Mouse (Mus musculus): Measurements from ENCODE around the gene Dcakd.
"Not testable (repeated sequence)": the region's sequence is repeated elsewhere in the genome, so short reads cannot be mapped to it uniquely, and the experiment has no call there.

The Dcakd gene

DNA sequence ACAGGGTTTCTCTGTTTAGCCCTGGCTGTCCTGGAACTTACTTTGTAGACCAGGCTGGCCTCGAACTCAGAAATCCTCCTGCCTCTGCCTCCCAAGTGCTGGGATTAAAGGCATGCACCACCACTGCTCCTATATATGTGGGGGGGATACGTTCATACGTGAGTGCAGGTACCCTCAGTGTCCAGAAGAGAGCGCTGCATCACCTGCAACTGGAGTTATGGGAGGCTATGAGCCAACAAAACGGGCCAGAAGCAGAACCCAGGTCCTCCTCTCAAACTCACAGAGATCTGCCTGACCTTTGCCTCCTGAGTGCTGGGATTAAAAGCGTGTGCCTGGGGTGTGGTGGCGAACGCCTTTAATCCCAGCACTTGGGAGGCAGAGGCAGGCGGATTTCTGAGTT is 52.2 kb downstream of the Dcakd start:
- DNase-seq (ENCODE audit: low spot score): not testable (repeated sequence)

DNA sequence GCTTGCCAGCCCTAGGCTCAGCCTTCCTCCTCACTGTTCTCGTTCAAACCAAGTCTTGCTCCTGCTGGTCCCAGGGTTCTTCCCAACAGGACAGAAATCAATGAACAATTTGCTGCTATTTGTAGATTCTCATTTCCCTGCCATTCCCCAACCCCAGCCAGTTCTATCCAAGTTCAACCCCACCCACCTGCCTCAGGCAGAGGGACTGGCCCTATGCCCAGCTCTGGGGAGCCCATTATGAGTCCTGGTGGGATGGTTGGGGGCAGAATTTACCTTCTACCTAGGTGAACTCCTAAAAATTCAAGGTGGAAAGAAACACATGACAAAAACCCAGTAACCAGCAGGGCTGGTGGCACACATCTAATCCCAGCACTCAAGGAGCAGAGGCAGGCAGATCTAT is 55.8 kb downstream of the Dcakd start:
- no peak for DNase-seq (ENCODE audit: low spot score)

DNA sequence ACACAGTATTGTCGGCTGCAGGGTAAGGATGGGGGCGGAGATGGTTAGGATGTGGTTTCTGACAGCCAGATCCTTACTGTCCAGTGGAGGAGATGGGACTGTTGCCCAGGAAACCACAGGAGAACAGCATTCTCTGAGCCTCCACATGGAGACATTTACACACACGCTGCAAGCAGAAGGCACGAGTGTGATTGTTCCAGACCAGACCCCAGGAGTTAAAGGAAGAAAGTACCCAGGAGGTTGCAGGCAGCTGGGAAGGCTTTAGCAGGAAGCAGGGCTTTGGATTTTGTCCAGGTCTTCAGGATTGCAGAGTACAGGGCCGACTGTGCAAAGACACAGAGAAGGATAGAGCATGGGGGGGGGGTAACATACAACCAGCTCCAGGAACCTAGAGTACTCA is 56.5 kb downstream of the Dcakd start:
- DNase-seq (ENCODE audit: low spot score): no peak

DNA sequence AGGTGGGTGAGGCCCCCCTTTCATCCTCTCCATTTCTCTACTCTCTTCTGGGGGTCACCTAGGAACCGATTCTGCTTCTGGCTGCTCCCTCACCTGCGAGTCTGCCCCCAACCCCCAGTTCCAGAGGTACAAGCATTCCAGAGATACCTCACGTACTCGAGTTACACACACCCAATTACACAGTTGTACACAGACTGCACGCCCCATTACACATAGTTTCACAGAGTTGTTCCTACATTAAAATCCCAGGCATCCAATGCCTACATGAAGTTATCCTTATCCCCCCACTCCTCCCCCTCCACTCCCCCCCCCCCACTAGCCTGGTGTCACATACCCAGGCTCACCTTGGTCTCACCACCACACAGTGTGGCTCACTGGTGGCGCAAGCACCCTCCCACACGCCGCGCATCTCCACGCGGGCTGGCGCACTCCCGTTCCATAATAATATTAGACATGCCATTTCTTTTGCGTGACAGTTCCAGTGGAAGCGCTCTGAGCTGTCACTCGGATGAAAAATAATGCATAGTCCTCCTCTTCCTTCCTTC is 63.5 kb downstream of the Dcakd start:
- DNase-seq (ENCODE audit: low spot score): no peak

DNA sequence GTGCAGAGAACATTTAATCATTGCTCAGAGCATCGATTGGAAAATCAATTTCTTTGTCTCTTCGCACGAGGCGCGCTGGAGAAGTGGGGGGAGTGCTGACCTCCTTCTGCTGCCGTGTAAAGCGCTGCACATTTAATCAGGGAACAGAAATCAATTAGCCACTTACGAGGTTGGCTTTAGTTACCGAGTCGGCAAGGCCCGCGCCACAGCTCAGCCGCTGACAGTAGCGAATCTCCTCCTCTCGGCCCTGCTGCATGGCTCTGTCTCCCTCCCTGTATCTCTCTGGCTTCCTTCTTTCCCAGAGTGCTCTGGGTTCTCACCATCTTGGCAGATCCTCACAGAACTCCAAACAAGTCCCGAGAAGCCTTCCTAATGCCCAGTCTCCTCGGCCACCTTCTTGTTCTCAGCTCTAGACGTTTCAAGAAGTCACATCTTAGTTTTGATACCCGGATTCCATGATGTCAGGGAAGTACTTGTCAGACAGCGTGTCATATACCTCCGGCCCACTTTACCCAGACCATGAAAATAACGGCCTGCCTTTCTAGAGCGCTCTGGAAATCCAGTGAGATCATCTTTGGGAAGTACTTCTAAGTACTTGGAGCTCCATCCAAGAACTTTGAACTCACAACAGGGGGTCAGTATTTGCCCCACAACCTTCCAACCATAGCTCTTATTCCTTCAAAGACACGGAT is 64.1 kb downstream of the Dcakd start:
- no peak for DNase-seq (ENCODE audit: low spot score)

DNA sequence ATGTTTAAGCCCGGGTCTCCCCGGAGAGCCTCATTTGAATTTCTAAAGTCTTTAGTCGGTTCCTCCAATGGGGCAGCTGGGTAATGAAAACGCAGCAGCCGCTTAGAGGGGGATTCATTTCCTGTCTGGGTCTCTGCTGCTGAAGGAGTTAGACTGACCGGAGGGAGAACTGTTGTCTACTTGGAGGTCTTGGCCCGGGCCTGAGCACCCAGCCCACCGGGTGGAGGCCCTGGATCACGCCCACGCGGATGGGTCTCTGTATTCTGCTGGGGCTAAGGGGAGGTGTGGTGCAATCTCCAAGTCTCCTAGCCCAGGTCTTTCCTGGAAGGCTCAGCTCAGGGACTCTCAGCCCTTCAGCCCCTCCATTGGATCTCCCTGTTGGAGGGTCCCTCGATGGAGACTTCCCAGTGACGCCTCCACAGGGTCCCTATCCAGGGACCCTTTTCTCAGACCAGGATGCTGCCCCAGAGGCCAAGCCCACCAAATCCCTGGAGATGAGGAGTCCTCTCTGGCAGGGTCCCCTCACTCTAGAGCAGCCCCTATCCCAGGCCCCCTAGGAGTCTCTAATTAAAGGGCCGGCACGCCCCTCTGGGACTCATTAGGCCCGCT is 64.8 kb downstream of the Dcakd start:
- no peak for DNase-seq (ENCODE audit: low spot score)

DNA sequence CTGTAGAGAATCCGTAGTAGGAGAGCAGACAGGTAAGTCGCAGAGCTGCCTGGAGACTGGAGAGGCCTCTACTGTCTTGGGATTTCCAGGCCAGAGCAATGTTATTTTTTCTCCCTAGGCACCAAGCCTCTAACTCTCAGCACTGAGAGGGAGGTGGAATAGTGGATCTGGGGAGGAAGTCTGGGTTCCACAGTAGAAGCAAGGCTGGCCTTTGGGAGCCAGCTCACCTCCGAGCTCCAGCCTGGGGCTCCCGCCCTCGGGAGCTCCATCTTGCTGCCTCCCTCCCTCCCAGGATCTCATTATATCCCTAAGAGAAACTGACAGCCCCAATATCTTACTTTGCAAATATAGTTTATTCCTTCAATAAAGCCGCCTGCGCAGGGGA is 65.3 kb downstream of the Dcakd start:
- no peak for DNase-seq (ENCODE audit: low spot score)

DNA sequence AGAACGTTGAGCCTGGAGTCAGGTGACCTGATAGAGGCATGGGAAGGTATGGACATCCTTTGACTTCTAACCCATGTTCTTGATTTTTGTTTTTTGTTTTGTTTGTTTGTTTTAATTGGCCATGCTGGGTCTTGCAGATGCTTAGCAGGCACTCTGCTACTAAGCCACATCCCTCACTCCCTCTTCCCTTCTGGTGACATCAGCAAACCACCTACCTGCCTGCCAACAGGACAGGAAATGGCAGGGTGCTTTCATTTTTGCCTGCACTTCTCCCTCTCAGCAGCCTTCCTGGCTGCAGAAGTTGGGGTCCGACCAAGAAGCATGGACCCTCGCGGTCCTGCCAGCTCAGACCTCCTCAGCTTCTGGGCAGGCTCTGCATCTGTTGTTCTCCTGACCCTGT is 67.1 kb downstream of the Dcakd start:
- no peak for DNase-seq (ENCODE audit: low spot score)

DNA sequence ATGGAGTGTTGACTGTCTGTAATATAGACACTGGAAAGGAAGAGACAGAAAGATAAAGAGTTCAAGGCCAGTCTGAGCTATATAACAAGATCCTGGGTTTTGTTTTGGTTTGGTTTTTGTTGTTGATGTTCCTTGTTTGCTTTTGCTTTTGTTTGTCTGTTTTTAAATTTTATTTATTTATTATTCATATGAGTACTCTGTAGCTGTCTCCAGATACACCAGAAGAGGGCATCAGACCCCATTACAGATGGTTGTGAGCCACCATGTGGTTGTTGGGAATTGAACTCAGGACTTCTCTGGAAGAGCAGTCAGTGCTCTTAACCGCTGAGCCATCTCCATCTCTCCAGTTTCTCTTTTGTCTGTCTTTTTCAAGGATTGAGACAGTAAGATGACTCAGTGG is 69.3 kb downstream of the Dcakd start:
- DNase-seq (ENCODE audit: low spot score): no peak

DNA sequence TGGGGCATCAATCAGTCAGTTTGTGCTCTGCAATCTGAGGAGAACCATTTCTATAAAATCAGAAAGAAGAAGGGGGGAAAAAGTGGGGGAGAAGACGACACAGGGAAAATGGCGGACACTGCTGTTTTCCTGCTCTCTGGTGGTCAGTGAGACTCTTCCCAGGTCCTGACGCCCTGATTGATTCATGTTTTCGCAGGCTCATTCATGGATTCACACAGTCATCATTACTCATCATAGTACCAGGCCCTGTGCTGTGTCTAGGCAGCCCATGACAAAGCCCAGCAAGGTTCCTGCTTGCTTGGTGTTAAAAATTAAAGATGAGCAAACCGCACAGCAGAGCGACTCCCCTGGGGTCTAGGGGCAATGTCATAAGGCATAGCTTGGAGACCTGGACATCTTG is 69.7 kb downstream of the Dcakd start:
- DNase-seq (ENCODE audit: low spot score): no peak

DNA sequence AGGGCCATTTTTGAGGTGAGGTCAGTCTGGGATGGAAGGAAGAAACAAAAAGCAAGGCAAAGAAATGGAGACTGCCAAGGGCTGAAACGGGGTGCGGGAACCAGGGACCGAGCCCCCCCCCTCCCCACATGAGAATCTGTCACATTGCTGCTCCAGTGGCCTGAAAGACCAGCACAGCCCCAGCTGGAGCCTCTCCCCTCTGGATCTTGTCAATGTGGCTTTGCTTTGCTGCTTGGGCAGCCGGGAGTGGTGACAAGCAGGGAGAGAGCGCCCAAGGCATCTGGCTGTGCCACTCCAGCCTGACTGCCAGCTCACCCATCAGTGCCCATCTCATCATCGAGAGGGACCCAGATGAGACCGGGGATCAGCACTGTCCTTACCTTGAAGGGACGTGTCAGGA is 70.4 kb downstream of the Dcakd start:
- DNase-seq (ENCODE audit: low spot score): no peak

DNA sequence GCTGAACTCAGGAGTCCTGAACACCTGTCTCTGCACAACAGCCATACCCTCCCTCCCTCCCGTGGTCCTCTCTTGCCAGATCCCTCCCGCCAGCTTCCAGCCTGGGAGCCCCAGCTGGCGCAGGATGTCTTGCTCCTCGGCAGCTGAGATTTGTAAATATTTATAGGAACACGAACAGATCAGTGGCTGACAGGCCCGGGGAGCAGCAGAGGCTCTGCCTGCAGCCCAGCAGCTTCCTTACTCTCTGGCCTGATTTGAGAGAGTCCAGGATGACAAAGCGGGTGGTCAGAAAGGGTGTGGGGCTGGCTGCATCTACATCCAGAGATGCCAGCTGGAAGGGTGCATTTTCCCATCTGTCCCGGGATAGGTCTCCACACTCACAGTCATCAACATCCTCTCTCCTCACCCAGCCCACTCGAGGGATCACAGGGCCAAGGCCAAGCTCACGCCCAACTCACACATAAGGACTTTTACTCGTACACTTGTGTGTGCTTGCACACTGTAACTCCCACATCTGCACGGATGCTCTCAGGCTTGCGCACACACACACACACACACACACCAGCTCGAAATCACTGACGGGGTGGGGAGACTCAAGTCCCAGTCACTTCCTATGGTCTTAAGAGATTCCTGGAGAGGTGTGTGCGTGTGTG is 71.0 kb downstream of the Dcakd start:
- no peak for DNase-seq (ENCODE audit: low spot score)

DNA sequence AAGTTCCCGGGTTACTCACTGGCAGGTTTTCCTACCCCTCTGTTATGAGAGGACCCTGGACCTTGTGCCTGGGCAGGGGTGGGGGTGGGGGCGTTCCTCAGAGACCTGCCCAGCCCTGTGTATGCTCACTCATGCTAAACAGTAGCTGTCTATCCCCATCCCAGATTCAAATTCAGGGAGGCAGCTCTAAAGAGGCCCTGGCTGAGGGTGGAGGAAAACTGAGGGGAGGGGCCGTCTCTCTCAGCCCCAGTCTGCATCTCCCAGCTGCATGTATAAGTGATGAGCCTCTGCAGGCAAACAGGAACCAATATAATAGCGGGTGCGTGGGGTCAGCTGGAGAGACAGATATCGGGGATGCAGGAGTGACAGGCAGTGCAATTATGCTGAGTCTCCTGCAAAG is 75.2 kb downstream of the Dcakd start:
- no peak for DNase-seq (ENCODE audit: low spot score)

DNA sequence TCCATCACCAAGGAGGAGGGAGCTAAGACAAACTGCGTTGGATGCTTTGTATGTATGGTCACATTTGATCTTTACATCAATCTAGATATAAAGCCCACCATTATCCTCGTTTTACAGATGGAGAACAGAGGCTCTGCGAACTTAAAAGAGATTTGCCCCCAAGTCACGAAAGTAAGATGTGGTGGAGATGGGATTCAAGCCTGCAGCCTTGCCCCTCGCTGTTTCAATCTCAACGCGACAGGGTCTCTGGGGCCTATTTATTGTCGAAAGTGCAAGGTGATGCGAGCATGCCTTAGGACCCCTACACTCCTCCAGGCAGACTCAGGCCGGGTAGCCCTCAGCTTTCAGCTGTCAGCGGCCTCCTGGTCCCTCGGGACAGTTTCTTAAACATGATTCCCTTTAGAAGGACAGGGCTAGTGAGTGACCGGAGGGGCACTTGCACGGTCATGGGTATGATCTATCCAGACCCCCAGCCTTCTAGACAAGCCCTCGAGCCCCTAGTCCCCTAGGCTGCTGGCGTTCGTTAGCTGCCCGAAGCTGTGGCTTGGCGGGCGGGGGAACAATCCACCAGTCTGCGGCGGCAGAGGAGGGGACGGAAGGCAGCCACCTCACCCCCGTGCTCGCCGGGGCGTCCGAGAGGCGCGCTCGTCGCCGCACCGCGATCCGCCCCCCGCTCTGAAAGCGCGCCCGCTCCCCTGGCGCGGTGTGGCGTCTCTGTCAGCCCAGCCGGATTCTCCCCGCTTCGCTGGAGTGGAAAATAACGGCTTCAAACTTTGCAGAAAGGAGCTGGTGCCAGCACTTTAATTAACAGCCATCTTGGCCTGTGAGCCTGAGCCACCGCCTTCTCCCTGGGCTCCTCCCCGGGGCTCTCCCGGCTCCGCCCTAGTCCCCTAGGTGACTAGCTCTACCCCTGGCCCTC is 79.8 kb downstream of the Dcakd start:
- DNase-seq (ENCODE audit: low spot score): no peak

DNA sequence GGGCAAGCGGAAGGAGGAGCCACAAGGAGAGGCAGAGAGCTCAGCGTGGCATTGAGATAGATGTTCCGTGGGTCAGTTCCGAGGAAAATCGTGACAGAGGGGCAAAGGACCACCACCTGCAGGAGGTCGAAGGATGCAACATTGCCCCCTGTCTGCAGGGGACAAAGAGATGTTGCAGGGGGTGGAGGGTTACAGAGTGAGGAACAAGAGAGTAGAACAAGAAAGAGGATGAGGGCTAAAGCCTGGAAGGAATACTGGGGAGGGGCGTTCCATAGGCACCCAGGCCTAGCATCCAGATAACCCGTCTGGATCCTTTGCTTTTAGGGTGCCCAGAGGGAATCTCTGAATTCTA is 81.2 kb downstream of the Dcakd start:
- DNase-seq (ENCODE audit: low spot score): no peak

DNA sequence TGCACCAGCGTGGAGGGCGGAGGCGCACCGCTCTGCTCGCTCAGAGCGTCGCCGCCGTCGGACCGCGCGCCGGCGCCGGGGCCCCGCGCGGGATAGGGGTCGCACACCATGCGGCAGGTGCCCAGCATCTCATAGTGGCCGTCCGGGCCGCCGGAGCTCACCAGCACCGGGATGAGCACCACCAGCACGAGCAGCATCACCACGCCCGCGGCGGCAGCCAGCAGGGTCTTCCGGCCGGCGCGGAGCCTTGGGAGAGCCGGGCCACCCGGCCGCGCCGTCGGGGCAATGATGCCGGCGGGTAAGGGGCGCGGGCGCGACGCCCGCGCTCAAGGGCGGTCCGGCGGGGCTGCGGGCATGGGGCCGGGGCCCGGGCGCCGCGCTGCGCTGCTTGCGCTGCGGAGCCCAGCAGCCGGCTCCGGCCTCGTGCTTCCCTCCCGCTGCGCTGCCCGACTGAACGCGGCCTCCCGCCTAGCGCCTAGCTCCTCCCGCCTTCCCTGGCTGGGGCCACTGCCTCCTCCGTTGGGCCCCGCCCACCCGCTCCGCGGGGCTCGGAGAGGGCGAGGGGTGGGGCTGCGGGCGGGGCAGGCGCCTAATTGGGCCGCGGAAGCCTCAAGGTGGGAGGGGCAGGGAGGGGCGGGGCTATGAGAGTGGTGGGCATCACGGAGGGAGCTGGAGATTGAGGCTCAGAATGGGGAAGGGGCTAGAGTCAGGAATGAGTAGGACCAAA is 81.7 kb downstream of the Dcakd start, which contains the start of gene C1ql1:
Gene C1ql1 (minus strand): TSS at position 424 of the 727 bp plus-strand sequence.
- DNase-seq (ENCODE audit: low spot score): no peak

DNA sequence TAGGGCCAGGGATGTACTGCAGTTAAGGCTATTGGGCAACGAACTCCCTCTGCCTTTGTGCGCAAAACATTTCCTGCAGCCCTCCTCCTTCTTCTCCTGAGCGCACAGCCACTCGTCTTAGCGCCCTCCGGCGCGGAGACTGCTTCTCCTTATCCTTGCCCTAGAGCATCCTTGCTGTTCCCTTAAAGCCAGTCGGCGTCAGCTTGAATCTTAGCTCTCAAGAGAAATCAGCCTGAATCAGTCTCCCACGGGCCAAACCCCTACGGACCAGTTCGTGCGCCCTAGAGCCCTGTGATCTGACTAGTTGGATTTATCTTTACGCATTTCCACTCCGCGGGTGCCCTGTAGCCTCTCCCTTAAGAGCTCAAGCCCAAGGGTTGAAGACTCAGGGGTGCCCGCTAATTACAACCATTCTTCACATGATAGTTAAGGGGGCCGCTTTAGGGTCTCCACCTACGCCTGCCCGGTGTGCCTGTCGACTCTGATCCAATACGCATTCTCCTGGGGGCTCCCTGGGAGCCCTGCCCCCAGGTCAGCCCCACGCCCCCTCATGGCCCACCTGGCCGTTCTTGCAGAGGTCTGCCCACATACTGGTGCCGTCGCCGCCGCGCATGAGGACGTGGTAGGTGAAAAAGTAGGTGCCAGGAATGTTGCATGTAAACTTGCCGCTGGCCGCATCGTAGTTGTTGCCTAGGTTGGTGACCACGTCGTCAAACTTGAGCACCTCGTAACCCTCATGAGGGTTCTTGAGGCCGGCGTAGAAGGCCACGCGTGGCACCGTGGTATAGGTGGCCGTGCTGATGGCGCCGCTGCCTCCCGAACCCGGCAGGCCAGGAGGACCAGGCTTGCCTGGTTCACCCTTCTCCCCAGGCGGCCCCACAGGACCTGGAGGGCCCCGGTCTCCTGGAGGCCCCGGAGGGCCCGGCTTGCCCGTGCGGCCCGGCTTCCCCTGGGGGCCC is 82.5 kb downstream of the Dcakd start:
- no peak for DNase-seq (ENCODE audit: low spot score)
